Mouse (Mus musculus): ENCODE measurements around the gene Rad9a. TPM values are rescaled to one million over a fixed set of nuclear protein-coding genes. Genes with fewer than 3 reads are reported as not detected.

The Rad9a gene
- total RNA-seq, 2 experiments from 2014 or later: 14.7 to 16.2 TPM

GRCm38 (mm10) chr19:4218784-4219183 lies 17.3 kb upstream of the Rad9a start:
- DNase-seq (ENCODE audit: low spot score in 2 of 2): no peak

DNA sequence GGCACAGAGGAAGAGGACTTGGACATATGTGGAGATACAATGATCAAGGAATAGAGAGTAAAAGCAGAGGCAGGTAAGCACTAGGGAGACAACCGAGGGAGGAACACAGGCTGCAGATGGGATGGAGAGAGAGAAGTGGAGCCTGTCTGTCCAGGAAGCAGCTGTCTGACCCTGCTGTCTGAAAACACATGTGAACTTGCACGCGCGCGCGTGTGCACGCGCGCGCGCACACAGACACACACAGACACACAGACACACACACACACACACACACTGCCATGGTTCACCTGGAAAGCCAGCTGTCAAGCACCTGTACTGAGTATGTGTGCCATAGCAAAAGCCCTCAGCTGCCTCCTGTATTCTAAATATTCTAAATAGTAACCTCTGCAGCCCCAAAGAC lies 16.8 kb upstream of the Rad9a start:
- DNase-seq (ENCODE audit: low spot score in 2 of 2): no peak

- no peak for DNase-seq (ENCODE audit: low spot score in 2 of 2)
Measured at GRCm38 (mm10) chr19:4217855-4218254, 16.4 kb upstream of the Rad9a start.

GRCm38 (mm10) chr19:4217140-4217539 lies 15.7 kb upstream of the Rad9a start:
- DNase-seq (ENCODE audit: low spot score in 2 of 2): no peak

- DNase-seq (ENCODE audit: low spot score in 2 of 2): no peak
Measured at GRCm38 (mm10) chr19:4216041-4216685, 14.7 kb upstream of the Rad9a start.

GRCm38 (mm10) chr19:4215451-4215840 lies 14.0 kb upstream of the Rad9a start:
- no peak for DNase-seq (ENCODE audit: low spot score in 2 of 2)

- DNase-seq (ENCODE audit: low spot score in 2 of 2): no peak
Measured at GRCm38 (mm10) chr19:4214771-4215450, 13.4 kb upstream of the Rad9a start.

GRCm38 (mm10) chr19:4214071-4214770 lies 12.8 kb upstream of the Rad9a start, which contains the start of the genes Clcf1 and AC109138.7:
Gene Clcf1 (plus strand): TSS chr19:4214238.
Gene AC109138.7 (plus strand): TSS chr19:4214357.
- no peak for DNase-seq (ENCODE audit: low spot score in 2 of 2)

DNA sequence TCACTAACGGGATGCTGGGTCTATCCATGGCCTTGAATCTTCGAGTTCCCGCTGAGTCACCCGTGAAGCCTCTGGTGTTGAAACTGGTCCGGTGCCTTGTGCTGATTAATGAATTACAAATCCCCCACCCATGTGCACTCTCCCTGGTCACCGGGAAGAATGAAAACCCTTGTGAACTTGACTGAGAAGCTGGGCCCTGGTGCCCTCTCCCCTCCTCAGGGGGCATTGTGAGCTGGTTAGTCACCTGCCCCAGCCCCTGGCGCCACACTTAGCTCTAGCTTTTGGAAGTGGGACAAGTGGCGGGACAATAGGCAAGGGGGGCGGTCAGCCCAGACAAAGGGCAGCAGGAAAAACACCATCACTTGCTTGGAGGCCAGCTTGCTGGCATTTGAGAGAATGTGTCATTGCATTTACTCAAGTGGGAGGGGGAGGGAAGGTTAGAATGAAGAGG lies 12.1 kb upstream of the Rad9a start:
- no peak for DNase-seq (ENCODE audit: low spot score in 2 of 2)

GRCm38 (mm10) chr19:4211891-4212588 lies 10.6 kb upstream of the Rad9a start:
- no peak for DNase-seq (ENCODE audit: low spot score in 2 of 2)

- no peak for DNase-seq (ENCODE audit: low spot score in 2 of 2)
Measured at GRCm38 (mm10) chr19:4208563-4208962, 7.1 kb upstream of the Rad9a start.

DNA sequence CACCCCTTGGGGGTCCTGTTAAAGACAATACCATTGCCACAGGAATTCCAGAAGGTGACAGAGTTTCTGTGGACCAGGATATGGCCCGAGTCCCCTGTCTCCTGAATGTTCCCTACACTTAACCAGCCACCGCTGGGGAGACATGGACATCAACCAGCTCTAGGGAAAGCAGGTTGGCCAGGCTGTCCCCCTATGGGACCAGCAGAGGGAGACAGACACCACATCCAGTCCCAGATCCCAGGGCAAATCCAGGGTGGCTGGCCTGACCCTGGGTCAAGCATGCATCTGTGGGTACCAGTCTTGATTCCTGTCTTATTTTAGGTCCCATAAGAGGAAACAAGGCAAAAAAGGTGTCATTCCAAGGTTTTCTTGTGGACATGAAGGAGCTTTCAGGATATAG lies 5.5 kb upstream of the Rad9a start:
- DNase-seq (ENCODE audit: low spot score in 2 of 2): peak in 1 of 2 experiments; percentile 64

DNA sequence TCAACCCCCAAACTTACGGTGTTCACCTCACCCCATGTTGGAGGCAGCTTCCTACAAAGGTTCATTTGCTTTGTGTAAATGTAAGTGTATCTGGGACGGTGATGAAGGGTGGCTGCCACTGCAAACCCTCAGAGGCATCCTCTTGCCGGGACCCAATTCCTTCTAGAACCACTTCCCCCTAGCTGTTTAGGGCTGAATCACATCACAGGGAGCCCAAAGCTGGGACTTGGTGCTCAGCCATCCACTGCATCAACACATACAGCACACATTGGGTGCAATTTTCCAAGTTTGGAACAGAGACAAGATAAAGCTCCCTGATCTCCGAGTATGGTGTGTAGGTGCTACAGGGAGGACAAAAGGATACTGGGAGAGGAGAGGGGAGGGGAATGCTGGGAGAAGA lies 3.4 kb upstream of the Rad9a start:
- DNase-seq (ENCODE audit: low spot score in 2 of 2): no peak

DNA sequence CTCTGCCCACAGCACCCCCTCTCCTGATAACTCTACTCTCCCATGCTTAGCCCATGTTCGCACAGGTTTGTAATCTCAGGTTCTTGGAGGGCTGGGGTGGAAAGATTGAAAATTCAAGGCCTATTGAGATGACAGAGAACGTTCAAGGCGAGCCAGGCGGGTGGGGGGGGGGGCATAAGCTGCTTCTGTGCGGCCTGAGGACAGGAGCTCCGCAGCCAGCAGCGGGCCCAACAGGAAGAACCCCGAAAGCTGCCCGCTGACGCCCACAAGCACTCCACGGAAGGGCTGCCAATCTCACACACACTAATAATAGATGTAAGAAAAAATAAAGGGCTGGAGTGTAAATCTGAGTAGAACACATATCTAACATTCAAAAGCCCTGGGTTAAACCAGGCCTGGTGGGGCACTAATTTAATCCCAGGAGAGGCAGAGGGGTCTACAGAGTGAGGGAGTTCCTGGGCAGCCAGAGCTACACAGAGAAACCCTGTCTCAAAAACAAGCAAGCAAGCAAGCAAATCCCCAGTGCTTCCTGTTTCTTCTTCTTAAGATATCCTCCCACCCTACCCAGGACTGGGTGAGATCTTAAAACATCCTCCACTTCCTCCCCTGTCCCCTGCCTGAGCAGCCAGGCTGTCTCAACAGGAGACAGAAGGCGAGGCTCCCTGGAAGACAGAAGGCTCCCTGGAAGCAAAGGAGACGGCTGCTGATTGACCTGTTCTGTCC lies 2.3 kb upstream of the Rad9a start:
- no peak for DNase-seq (ENCODE audit: low spot score in 2 of 2)

DNA sequence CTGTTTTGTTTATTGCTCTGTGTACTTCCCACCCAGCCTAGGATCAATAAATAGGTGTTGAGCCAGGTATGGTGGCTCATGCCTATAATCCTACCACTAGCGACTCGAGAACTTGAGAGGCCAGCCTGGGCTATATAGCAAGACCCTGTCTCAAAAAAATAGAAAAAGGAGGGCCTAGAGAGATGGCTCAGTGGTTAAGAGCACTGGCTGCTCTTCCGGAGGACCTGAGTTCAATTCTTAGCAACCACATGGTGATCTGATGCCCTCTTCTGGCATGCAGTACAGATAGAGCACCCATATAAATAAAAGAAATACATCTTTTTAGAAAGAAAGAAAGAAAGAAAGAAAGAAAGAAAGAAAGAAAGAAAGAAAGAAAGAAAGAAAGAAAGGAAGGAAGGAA lies 1.7 kb upstream of the Rad9a start:
- no peak for DNase-seq (ENCODE audit: low spot score in 2 of 2)

DNA sequence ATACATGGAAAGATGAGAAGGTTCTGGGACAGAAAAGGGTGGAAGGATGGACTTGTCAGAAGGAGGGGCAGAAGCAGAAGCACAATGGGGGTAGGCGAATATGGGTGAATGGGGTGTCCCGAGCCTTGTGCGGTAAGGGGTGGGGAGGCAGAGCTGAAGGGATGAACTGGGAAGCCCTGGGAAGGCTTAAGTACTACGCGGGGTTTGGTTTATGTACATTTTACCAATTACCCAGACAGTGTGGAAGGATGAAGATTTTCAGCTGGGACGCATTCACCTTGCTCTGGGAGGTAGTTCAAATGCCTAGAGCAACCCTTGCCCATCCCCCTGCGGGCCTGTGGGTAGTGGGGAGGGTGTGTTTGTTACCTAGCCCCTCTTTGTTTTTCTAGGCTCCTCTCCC lies 687 bp upstream of the Rad9a start:
- DNase-seq (ENCODE audit: low spot score in 2 of 2): no peak

- DNase-seq (ENCODE audit: low spot score in 2 of 2): no peak
Measured at GRCm38 (mm10) chr19:4197180-4197579, 4.3 kb downstream of the Rad9a start.

DNA sequence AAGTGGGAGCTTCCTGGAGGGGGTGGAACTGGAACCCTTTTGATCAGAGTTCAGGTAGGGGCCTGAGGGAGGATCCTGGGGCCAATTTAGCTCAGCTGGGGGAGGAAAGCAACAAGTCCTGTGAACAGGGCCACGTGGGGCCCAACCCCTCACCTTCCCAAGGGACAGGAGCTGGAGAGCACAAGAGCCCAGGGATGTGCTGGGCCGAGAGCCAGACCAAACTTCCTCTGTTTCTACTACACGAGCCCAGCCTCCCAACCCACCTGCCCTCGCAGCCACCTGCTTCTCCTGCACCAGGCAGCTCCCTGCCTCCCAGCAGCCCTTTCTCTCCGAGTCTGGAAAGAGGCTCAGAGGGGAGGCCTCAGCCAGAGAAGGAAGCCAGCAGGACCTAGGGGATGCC lies 4.9 kb downstream of the Rad9a start:
- no peak for DNase-seq (ENCODE audit: low spot score in 2 of 2)

GRCm38 (mm10) chr19:4196048-4196447 lies 5.4 kb downstream of the Rad9a start:
- DNase-seq (ENCODE audit: low spot score in 2 of 2): no peak

GRCm38 (mm10) chr19:4194776-4195650 lies 6.4 kb downstream of the Rad9a start:
- DNase-seq (ENCODE audit: low spot score in 2 of 2): no peak

Data from adrenal gland, postnatal 4 days (tissue).